Mouse (Mus musculus): Measurements from ENCODE around the gene Rsu1.

- TF ChIP-seq POLR2A (IDR thresholded peaks at IDR 0.05; ENCODE audit: low read depth, low read length) (no peak), CTCF (conservative IDR thresholded peaks at IDR 0.05; ENCODE audit: insufficient read depth, insufficient read length, low read depth, low read length) (no peak)
Measured at GRCm38 (mm10) chr2:13104388-13104787, 166.8 kb downstream of the Rsu1 start.
